ENCODE assay signal across 14 mouse cellular contexts in the genomic region with DNA sequence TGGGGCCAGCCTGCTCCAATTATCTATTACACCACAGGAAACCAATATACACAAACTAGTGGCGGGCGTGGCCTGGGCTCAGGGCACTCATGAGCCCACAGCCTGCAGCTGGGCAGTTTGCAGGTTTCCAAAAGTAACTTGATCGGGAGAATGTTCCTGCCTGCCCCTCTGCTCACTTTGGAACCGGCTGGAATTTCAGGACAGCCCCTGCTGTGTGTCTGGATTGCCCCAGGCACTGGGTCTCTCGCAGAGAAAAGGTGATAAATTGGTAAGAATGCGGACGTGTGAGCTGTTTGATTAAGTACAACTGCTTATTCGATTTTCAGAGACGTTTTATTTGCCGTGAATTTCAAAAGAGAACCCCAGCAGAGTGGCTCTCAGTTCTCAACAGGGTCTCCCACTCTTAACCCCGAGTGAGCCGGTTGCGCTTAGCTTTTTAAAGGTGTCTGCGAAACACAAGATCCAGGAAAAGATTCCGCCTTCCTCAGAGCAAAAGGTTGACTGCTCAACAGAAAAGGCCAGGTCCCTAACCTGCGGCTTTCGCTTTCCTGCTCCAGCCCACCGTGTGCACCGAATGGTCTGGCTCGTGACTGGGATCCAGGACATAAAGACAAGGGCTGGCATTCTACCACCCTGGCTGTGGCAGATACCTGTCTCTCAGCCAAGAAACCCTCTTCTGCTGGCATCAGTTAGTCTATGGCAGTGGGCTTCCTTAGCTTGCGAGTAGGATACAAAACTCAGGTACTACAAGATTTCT. TPM values are rescaled to one million over a fixed set of nuclear protein-coding genes. Genes with fewer than 3 reads are reported as not detected.
DNase-seq lines count a peak whose midpoint lies in the region; ATAC-seq and TF ChIP-seq lines count a peak whose summit lies in the region.
"Had no signal": no experiment of that assay in that cellular context is flagged by ENCODE, and none has a peak within 500 bp of the region (broad histone marks: within the 10 kb centered on the region; RNA-seq: fewer than 3 reads in every experiment).

No protein-coding gene starts in this region.

- no peaks in the 10 kb centered on the region for H3K36me3 ChIP-seq in kidney, embryonic 14.5 days (ENCODE audit: control insufficient read depth, insufficient read depth, low read length)
- H3K36me3 ChIP-seq in limb, embryonic 11.5 days (ENCODE audit: control insufficient read depth, insufficient read depth, low read length): no peaks in the 10 kb centered on the region
- H3K36me3 ChIP-seq: stomach, embryonic 15.5 days had no signal

- no peak overlapping the region; the same call in 1 of the 2 replicates for H3K4me2 ChIP-seq in kidney, embryonic 14.5 days (replicated peaks; ENCODE audit: low read depth, low read length)
- peak overlapping the region; percentile 35 for H3K4me2 ChIP-seq in limb, embryonic 11.5 days (ENCODE audit: low read depth, severe bottlenecking)

- H3K27me3 ChIP-seq in kidney, embryonic 14.5 days (ENCODE audit: control insufficient read depth, insufficient read depth, low read length): peaks cover 15% of the 10 kb centered on the region
- H3K27me3 ChIP-seq in limb, embryonic 11.5 days (ENCODE audit: control insufficient read depth, insufficient read depth, low read length): no peaks in the 10 kb centered on the region

- H3K4me3 ChIP-seq in kidney, embryonic 14.5 days (ENCODE audit: low read length): no peak overlapping the region
- peak overlapping the region; percentile 20; the same call in 1 of the 2 replicates for H3K4me3 ChIP-seq in limb, embryonic 11.5 days (ENCODE audit: low read depth, low read length)

- no peak for TF ChIP-seq CTCF in brain, embryonic 14.5 days (IDR thresholded peaks at IDR 0.05; ENCODE audit: borderline replicate concordance, extremely low read depth, insufficient read depth, insufficient read length)

- WGBS in kidney, embryonic 14.5 days: 12% methylated on average over 21 of the region's 21 CpGs
- WGBS in limb, embryonic 11.5 days: 9% methylated on average over 21 of the region's 21 CpGs

- H3K9me3 ChIP-seq in kidney, embryonic 14.5 days (ENCODE audit: control insufficient read depth, low read length): no peaks in the 10 kb centered on the region
- no peaks in the 10 kb centered on the region for H3K9me3 ChIP-seq in limb, embryonic 11.5 days (ENCODE audit: control insufficient read depth, low read length)
- H3K9me3 ChIP-seq: stomach, embryonic 15.5 days had no signal

- ATAC-seq in kidney, embryonic 14.5 days (ENCODE audit: low FRiP score, low TSS enrichment): peak; percentile 47; the same call in 1 of the 2 replicates
- peak; percentile 66; the same call in 1 of the 2 replicates for ATAC-seq in limb, embryonic 11.5 days (ENCODE audit: insufficient number of reproducible peaks, low FRiP score, low TSS enrichment, low read depth)

- H3K27ac ChIP-seq in kidney, embryonic 14.5 days (ENCODE audit: low read depth, low read length): no peak overlapping the region
- H3K27ac ChIP-seq in limb, embryonic 11.5 days (replicated peaks; ENCODE audit: low read depth, low read length): peak overlapping the region; percentile 74; the same call in 1 of the 2 replicates
- H3K27ac ChIP-seq: stomach, embryonic 15.5 days had no signal

- TF ChIP-seq POLR2A in brain, embryonic 14.5 days (IDR thresholded peaks at IDR 0.05; ENCODE audit: borderline replicate concordance, extremely low read depth, insufficient read depth, insufficient read length, poor library complexity, severe bottlenecking): no peak

- H3K9ac ChIP-seq in kidney, embryonic 14.5 days (ENCODE audit: low read depth, low read length): no peak overlapping the region
- peak overlapping the region; percentile 17; the same call in 1 of the 2 replicates for H3K9ac ChIP-seq in limb, embryonic 11.5 days (ENCODE audit: low read length)
- H3K9ac ChIP-seq: stomach, embryonic 15.5 days had no signal

- DNase-seq in cerebellum, postnatal 10 days: peak; percentile 62 to 72
- DNase-seq in cerebellum, postnatal 25 days: no peak
- no peak for DNase-seq in kidney, postnatal 4 days
- peak; percentile 39 for DNase-seq in brain, embryonic 14.5 days (ENCODE audit: low read depth)
- peak; percentile 81 for DNase-seq in limb, embryonic 11.5 days (ENCODE audit: low spot score)
- no peak for DNase-seq in layer of hippocampus, postnatal 36 days
- DNase-seq in kidney, postnatal 10 days: no peak
- DNase-seq: gastrocnemius, postnatal 10 days; kidney, adult 9 months; right cerebral cortex, adult 18-20 months had no signal

- H3K4me1 ChIP-seq in kidney, embryonic 14.5 days (ENCODE audit: control insufficient read depth, insufficient read depth, low read length): 0 out of 2 replicates have a peak, but pooled peaks cover 8% of the 10 kb centered on the region
- H3K4me1 ChIP-seq in limb, embryonic 11.5 days (ENCODE audit: control insufficient read depth, insufficient read depth, low read length): peaks cover 9% of the 10 kb centered on the region; the same call in 1 of the 2 replicates

RNA-seq across cellular contexts. Expression of a gene that starts 2.7 kb away (rescaled TPM):
- polyA plus RNA-seq in kidney, embryonic 14.5 days (2014; fragmentation: Nextera tagmentation; extraction: Ambion mirVana): not detected in 2 replicates
- not detected in 2 replicates for polyA plus RNA-seq in brain, embryonic 14.5 days (2012; rRNA removed)
- polyA plus RNA-seq in limb, embryonic 11.5 days (2014; fragmentation: Nextera tagmentation; extraction: Ambion mirVana): not detected in 2 replicates
- not detected for total RNA-seq in layer of hippocampus, postnatal 36 days (2021)
- total RNA-seq: common myeloid progenitor, adult 5-6 weeks; gastrocnemius, postnatal 10 days; left cerebral cortex, postnatal 14 days had no signal
- polyA plus RNA-seq: stomach, embryonic 15.5 days had no signal

RNA-seq across cellular contexts. Expression of a gene that starts 18.8 kb away (rescaled TPM):
- polyA plus RNA-seq in kidney, embryonic 14.5 days (2014; fragmentation: Nextera tagmentation; extraction: Ambion mirVana): 1.3 and 1.5 TPM in 2 replicates
- polyA plus RNA-seq in brain, embryonic 14.5 days (2012; rRNA removed): 0.14 TPM in 1 of 2 replicates, not detected in the other
- 0.88 and 2.1 TPM in 2 replicates for polyA plus RNA-seq in limb, embryonic 11.5 days (2014; fragmentation: Nextera tagmentation; extraction: Ambion mirVana)
- total RNA-seq in layer of hippocampus, postnatal 36 days (2021): not detected
- total RNA-seq: gastrocnemius, postnatal 10 days; left cerebral cortex, postnatal 14 days had no signal

Comparison
In these comparisons a context has a peak if more than half of its experiments do, and no peak if none do; other contexts are left out.
1. DNase-seq: peak in cerebellum, postnatal 10 days (2 of 2), brain, embryonic 14.5 days (single experiment) and limb, embryonic 11.5 days (single experiment); none in cerebellum, postnatal 25 days (0 of 2), kidney, postnatal 4 days (0 of 2), layer of hippocampus, postnatal 36 days (0 of 2) and kidney, postnatal 10 days (single experiment).